ENCODE assay signal across 19 mouse cellular contexts in genomic region chr1:185868721-185869120, GRCm38 (mm10).
A peak's percentile ranks its signal among the peaks of the same experiment; 100 is the strongest.
DNase-seq lines count a peak whose midpoint lies in the region; TF ChIP-seq lines count a peak whose summit lies in the region.
"Had no signal": no experiment of that assay in that cellular context is flagged by ENCODE, and none has a peak within 500 bp of the region (broad histone marks: within the 10 kb centered on the region; RNA-seq: fewer than 3 reads in every experiment).

No protein-coding gene starts in this region.

- DNase-seq in left cerebral cortex, postnatal 4 days: peak; percentile 66
- DNase-seq in left cerebral cortex, adult 9 months (ENCODE audit: low spot score in 2 of 2): no peak
- DNase-seq in adrenal gland, postnatal 10 days: peak; percentile 71
- DNase-seq in cerebellum, adult 2 months: peak; percentile 9 to 49
- DNase-seq in cerebellum, postnatal 36 days: peak; percentile 4 to 12
- no peak for DNase-seq in spleen, postnatal 36 days (ENCODE audit: low spot score in 2 of 2)
- DNase-seq in left cerebral cortex, postnatal 14 days (ENCODE audit: low spot score in 2 of 2): no peak
- DNase-seq: embryo, embryonic 11 days; forebrain, postnatal 0 days; kidney, adult 11 months; kidney, postnatal 10 days; lung, adult 2 months; lung, postnatal 4 days; retina, postnatal 1 day had no signal

- H3K4me1 ChIP-seq in cerebellum, adult 2 months (ENCODE audit: control insufficient read depth, insufficient read depth, low read length): no peaks in the 10 kb centered on the region; the same call in 1 of the 2 replicates
- H3K4me1 ChIP-seq: embryonic facial prominence, embryonic 15.5 days; heart, embryonic 13.5 days; hindbrain, embryonic 15.5 days; limb, embryonic 12.5 days; liver, embryonic 12.5 days had no signal

- H3K27me3 ChIP-seq in cerebellum, adult 2 months (ENCODE audit: control insufficient read depth, insufficient read depth, low read length): no peaks in the 10 kb centered on the region; the same call in 1 of the 2 replicates
- H3K27me3 ChIP-seq: embryonic facial prominence, embryonic 15.5 days; heart, embryonic 13.5 days; hindbrain, embryonic 15.5 days; limb, embryonic 12.5 days; liver, embryonic 12.5 days had no signal

- H3K4me3 ChIP-seq in cerebellum, adult 2 months (replicated peaks; ENCODE audit: insufficient read depth, low read depth, low read length): no peak overlapping the region
- H3K4me3 ChIP-seq: embryonic facial prominence, embryonic 15.5 days; heart, embryonic 13.5 days; hindbrain, embryonic 15.5 days; limb, embryonic 12.5 days; liver, embryonic 12.5 days had no signal

- H3K27ac ChIP-seq in cerebellum, adult 2 months (ENCODE audit: insufficient read depth, low read length): no peak overlapping the region
- H3K27ac ChIP-seq: embryonic facial prominence, embryonic 15.5 days; heart, embryonic 13.5 days; hindbrain, embryonic 15.5 days; limb, embryonic 12.5 days; liver, embryonic 12.5 days had no signal

- intact Hi-C loops in left cerebral cortex, postnatal 4 days (cut with DNase I): no loop called here
- intact Hi-C loops in left cerebral cortex, postnatal 14 days (cut with DNase I): no loop called here

- no peak for TF ChIP-seq POLR2A in cerebellum, adult 2 months (IDR thresholded peaks at IDR 0.05; ENCODE audit: borderline replicate concordance, insufficient read depth, low read length)

- no peak for TF ChIP-seq CTCF in cerebellum, adult 2 months (IDR thresholded peaks at IDR 0.05; ENCODE audit: borderline replicate concordance, insufficient read depth, low read depth, low read length)

- 16% methylated on average over 4 of the region's 4 CpGs for WGBS in cerebellum, adult 2 months

Comparison
In these comparisons a context has a peak if more than half of its experiments do, and no peak if none do; other contexts are left out.
1. DNase-seq: peak in left cerebral cortex, postnatal 4 days (single experiment), adrenal gland, postnatal 10 days (single experiment), cerebellum, adult 2 months (2 of 2) and cerebellum, postnatal 36 days (2 of 2); none in left cerebral cortex, adult 9 months (0 of 2), spleen, postnatal 36 days (0 of 2) and left cerebral cortex, postnatal 14 days (0 of 2).